Mouse (Mus musculus) Patski (cell line): ENCODE data around the gene Calhm6. TPM values are rescaled to one million over a fixed set of nuclear protein-coding genes. Genes with fewer than 3 reads are reported as not detected.

Experiments
- ATAC-seq: fragments of 100-300 bp; one replicate; pipeline ENCODE4 v1.8.0; 2021
- CTCF ChIA-PET: fragments of 350-600 bp; sonication (Branson Sonifier 250); formaldehyde crosslinking; loops from one replicate; lab custom pipeline; 2022; ENCODE audit warnings: inconsistent platforms; lab: Charles Lee
- POLR2A ChIA-PET: fragments of 350-600 bp; sonication (Branson Sonifier 250); formaldehyde crosslinking; loops from one replicate; lab custom pipeline; 2022; ENCODE audit warnings: antibody characterized with exemption, inconsistent platforms; lab: Charles Lee
- DNase-seq: peaks from one replicate; pipeline ENCODE4 v3.0.0-alpha.2; 2011; ENCODE audit warnings: low read depth, low spot score
- H3K27me3 ChIP-seq: fragments of 371-371 bp; one replicate; pipeline ENCODE4 v1.5.1; 2021
- CTCF ChIP-seq: fragments of 100-300 bp; IDR thresholded peaks from one replicate; pipeline ENCODE4 v1.5.1; 2021
- in situ Hi-C: fragments of 300-500 bp; cut with MboI; formaldehyde crosslinking; loops from 3 replicates; pipeline ENCODE4 v1.11.1; 2018; ENCODE audit warnings: low pct_unique_long_range_greater_than_20kb, mixed read lengths
- polyA plus RNA-seq: library from polyadenylated mRNA; unstranded; gene quantifications from one replicate; pipeline ENCODE4 v1.2.3, GENCODE M21; 2021

The Calhm6 gene
- not detected for polyA plus RNA-seq

DNA sequence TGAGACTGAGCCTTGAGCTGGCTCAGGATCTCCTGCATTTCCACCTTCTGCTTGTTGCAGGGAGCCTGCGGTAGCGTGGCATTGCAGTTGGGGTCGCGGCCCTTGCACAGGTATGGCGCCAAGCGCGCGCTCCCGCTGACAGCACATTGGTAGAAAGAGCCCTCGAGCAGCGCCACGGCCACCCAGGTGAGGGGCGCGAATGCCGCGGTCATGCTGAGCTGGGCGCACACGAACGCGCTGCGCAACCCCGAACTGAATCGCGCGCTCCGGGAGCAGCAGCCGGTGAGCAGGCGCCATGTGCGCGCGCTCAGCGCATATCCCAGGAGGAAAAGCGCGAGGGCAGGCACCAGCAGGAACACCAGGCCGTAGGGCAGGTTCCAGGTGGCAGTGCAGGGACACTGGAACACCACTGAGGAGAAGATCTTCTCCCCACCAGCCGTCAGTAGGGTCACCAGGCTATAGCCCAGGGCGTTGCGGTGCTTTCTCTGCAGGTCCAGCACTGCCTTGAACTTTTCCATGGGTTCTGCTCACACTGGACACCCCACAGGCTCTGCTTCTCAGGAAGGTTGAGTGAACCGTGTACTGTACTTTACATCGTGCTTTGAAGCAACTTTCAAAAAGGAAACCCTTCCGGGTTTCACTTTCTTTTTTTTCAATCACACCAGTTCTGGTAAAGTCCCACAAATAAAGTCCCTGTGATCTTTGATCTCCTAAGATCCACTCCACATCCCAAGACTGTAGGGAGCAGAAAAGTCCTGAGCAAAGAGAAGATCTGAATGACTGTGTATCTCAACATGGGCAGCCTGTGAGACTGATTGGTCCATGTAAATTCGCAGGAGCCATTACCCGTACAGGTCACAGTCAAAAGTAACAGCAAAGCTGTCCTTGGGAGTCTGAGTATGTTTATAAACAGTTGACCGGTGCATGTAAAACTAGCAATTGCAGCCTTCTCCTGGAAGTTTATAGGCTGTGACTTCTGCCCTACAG lies at the start of gene Calhm6:
TSS of gene Calhm6 (minus strand) at position 593 of the 987 bp plus-strand sequence.
- TF ChIP-seq CTCF: no peak
- in situ Hi-C loops: no loop called here
- ATAC-seq (no peak), DNase-seq (no peak)
- ChIA-PET CTCF (no interaction called here), POLR2A (no interaction called here)
- H3K27me3 ChIP-seq: peaks cover 4% of the 10 kb centered on the region

DNA sequence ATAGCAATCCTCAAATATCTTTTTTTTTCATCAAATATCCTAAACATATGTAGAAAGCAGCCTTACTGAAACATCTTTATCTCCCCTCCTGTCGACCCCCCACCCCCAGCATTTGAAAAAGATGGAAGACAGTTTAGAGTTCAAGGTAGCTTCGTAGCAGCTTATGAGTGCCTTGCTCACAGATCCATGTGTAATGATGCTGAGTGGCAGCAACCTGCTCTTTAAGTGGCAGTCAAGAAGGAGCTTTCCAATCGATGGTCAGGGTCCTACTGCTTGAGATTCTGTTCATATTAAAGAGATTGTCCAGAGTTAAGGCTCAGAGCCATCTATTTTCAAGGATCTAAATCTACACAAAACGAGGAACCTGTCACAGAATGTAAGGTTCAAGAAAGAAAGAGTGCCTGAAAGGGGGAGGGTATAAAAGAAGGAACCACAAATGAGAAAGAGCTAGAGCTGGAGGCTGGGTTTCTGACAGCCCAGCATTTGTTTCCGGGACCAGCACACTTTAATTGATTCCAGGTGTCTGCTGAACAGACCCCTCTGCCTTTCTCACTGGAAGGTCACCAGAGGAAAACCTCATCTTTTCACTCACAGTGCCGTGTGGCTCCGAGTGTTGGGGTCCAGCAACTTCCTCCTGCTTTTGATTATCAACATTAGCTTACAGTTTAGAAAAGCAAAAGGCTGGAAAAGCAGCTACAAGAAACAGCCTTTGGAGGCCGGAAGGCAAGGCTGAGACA lies 48.3 kb upstream of the Calhm6 start:
- no peak for DNase-seq
- no peaks in the 10 kb centered on the region for H3K27me3 ChIP-seq
- ChIA-PET POLR2A (interaction anchor here (0.6 kb wide), 1 partner anchor 37 kb away, joined by 4 read pairs; no protein-coding TSS in a partner anchor), CTCF (interaction anchor here (1.2 to 1.3 kb wide), 2 partner anchors 9 to 16 kb away, joined by 3 read pairs; no protein-coding TSS in a partner anchor)
- no peak for ATAC-seq
- in situ Hi-C loops: no loop called here
- TF ChIP-seq CTCF: no peak

DNA sequence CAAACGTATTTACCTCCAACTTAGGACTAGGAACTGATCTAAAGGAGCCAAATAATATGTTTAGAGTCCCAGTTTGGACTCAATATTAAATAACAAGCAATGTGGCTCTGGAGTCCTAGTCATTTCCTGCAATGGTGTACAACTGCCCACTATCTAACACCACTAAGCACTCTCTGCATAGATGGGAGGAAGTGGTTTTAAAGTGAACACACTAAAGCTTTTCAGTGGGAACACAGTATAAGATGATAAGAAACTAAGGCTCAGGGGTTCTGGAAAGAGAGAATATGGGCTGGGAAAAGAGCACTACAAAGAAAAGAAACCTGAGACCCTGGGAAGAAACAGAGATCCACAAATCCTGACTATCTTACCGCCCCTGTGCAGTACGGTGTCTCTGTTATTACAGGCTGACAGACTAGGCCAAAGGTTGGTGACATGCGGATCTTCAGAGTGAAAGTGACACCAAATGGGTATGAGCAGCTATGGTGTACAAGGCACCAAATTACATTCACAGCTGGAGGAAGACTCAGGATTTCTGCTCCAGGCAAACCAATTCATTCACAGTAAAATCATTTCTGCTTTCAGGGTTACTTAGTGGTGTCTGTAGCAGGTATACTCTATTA lies 45.0 kb upstream of the Calhm6 start:
- no peaks in the 10 kb centered on the region for H3K27me3 ChIP-seq
- in situ Hi-C loops: no loop called here
- no peak for TF ChIP-seq CTCF
- ATAC-seq (no peak), DNase-seq (no peak)
- ChIA-PET CTCF (interaction anchor here (1.0 kb wide), 1 partner anchor 8 kb away, joined by 3 read pairs; no protein-coding TSS in a partner anchor), POLR2A (no interaction called here)

DNA sequence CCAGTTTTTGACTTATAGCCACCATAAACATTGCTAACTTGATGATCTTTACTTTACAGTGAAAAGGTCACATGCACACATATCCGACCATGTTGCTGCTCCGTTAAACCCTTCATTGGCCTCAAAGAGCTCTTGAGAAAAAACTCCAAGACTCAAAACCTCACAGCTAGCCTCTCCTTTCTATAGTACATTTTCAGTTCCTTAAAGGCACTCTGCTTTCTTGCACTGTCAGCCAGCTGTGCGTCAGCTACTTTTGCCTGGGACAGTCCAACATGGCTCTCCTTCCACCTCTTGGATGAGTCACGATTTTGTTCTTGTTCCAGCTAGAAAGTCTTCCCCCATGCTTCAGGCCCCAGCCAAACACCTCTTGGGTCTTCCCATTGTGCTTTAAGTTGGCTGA lies 43.9 kb upstream of the Calhm6 start:
- ChIA-PET CTCF (no interaction called here), POLR2A (no interaction called here)
- in situ Hi-C loops: no loop called here
- no peaks in the 10 kb centered on the region for H3K27me3 ChIP-seq
- DNase-seq (no peak), ATAC-seq (no peak)
- no peak for TF ChIP-seq CTCF

DNA sequence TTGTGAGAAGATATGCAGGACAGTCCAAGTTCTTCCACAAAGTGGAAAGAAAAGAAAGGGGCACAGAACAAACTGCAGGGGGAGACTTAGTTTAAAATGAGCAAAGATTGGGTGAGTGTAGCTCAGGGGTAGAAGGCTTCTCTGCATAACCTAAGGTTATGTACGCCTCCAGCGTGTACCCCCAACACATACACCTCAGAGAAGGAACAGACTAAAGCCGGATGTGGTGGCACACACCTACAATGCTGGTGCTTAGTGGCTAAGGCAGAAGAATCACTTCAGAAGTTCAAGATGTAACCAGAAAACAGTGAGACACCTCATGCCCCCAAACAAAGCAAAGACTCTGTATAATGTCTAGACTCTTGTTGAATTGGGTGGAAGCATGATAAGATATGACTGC lies 43.4 kb upstream of the Calhm6 start:
- ATAC-seq (no peak), DNase-seq (no peak)
- no peaks in the 10 kb centered on the region for H3K27me3 ChIP-seq
- ChIA-PET CTCF (no interaction called here), POLR2A (no interaction called here)
- in situ Hi-C loops: no loop called here
- no peak for TF ChIP-seq CTCF

DNA sequence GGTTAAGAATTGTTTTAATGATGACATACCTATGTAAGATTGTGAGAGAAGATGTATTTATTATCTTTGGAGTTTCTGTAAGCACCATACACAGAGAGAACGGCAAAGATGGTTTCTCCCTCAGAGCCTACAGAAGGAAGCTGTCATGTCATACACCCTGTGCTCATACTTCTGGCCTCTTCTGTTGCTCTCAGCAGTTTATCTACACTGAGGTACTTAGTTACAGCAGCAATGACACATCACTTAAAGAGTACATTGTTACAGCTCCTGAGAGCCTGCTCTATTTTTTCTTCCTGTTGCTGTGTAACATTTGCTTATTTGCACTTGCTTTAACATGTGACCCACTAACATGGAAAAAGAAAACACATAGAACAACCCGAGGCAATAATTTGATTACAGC lies 39.2 kb upstream of the Calhm6 start:
- TF ChIP-seq CTCF: no peak
- POLR2A ChIA-PET: interaction anchor here (0.6 to 1.0 kb wide), 2 partner anchors 13 to 106 kb away, joined by 3 read pairs; no protein-coding TSS in a partner anchor
- ATAC-seq (no peak), DNase-seq (no peak)
- CTCF ChIA-PET: interaction anchor here (1.1 to 1.7 kb wide), 3 partner anchors 16 to 17 kb away, joined by 3 to 5 read pairs (median 3); no protein-coding TSS in a partner anchor
- H3K27me3 ChIP-seq: no peaks in the 10 kb centered on the region
- in situ Hi-C loops: no loop called here

DNA sequence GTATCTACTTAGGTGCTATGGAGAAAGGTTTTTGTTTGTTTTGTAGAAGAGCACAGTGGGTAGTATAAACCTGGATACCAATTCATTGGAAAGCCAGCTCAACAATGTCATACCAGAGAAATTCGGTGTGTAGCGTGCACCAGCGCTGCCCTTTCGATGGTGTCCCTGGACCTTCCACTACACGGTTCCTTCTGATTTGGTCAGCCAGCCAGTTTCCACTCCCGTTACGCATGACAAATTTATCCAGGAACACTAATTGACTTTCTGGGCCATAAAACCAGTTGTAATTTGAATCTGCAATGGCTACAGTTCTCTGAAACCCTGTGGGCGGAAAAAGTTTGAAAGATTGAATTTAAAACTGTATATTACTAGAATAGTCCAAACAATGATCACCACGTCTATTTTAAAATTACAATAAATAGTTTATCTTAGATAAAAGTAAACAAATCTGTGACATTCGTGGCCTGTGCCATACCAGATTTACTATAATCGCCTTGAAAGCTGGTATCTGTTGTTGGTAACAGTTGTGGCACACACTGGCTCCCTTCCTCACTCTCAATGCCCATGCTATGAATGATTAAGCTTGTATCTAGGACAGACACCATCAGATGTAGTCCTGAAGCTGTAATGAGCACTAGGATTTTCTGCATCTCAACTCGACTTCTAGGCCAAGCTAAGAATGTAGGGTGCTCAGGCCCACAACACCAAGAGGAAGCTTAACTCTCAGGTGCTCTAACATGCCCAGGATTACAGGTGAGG lies 28.2 kb upstream of the Calhm6 start:
- no peak for ATAC-seq
- in situ Hi-C loops: no loop called here
- no peak for DNase-seq

DNA sequence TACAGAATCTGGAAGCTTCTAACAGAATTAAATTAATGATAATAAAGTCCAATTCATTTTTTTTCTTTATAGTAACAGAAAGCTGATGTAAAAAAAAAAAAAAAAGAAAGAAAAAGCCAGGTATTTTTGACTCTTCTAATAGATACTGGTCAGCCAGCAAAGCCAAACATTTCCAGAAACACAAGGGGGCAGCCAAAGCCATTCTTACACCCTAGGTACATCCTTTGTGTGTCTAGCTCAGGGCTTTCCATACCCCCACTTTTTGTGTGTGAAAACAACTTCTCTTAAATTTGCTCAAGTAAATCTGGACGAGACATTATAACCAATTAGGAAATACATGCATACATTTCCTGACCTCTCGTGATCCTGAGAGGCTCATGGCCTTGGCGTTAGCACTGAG lies 24.0 kb upstream of the Calhm6 start:
- H3K27me3 ChIP-seq: no peaks in the 10 kb centered on the region
- DNase-seq (no peak), ATAC-seq (no peak)
- peak; percentile 42 for TF ChIP-seq CTCF
- POLR2A ChIA-PET: no interaction called here
- CTCF ChIA-PET: interaction anchor here (1.0 to 1.9 kb wide), 2 partner anchors 85 to 171 kb away, joined by 3 to 4 read pairs; no protein-coding TSS in a partner anchor
- in situ Hi-C loops: no loop called here

More for the DNA sequence above, 28.2 kb upstream of the Calhm6 start:
- no peak for TF ChIP-seq CTCF
- ChIA-PET POLR2A (interaction anchor here (0.6 to 1.7 kb wide), 2 partner anchors 21 to 548 kb away, joined by 3 read pairs; no protein-coding TSS in a partner anchor), CTCF (no interaction called here)
- no peaks in the 10 kb centered on the region for H3K27me3 ChIP-seq

DNA sequence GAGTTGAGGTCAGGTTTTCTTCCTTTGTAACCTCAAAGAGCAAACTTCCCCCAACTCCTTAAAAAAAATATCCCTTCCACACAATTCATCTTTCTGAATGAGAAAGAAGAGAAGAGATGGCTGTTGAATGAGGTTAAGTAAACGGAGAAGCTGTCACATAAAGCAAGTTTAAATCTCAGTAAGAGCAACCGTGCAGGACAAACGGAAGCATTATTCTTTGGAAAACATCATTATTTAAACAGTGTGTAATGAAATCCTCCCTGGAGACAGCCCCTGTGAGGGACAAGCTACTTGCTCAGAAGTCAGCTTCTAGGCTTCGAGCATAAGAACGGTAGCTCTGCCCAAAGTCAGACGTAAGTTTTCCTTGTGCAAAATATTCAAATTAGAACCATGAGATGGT lies 22.7 kb upstream of the Calhm6 start:
- ATAC-seq (no peak), DNase-seq (no peak)
- in situ Hi-C loops: no loop called here
- TF ChIP-seq CTCF: no peak
- H3K27me3 ChIP-seq: no peaks in the 10 kb centered on the region
- ChIA-PET CTCF (interaction anchor here (0.7 to 1.4 kb wide), 3 partner anchors 9 to 39 kb away, joined by 3 to 5 read pairs (median 5); no protein-coding TSS in a partner anchor), POLR2A (no interaction called here)
